Mouse (Mus musculus) limb, embryonic 14.5 days (tissue): ENCODE measurements at regions not wholly inside any gene's neighbourhood (a gene's known extent, or its start where the extent isn't known, plus 50 kb on each side); places are given as distances from the start of the nearest gene placed in this dataset.

ENCODE experiments used
- ATAC-seq: fragments of 200-750 bp; cut with Nextera tagmentation; 2 replicates; pipeline ENCODE4 v1.8.0; 2017; ENCODE audit warnings: low read depth, moderate number of reproducible peaks, moderate TSS enrichment; ENCODE audit not compliant: low FRiP score
- DNase-seq: peaks from one replicate; pipeline ENCODE4 v3.0.0-alpha.2; 2015; ENCODE audit warnings: low spot score
- H3K27ac ChIP-seq: fragments of 300-500 bp; sonication (generic); replicated peaks from 2 replicates; pipeline ENCODE4 v1.5.1; 2014; ENCODE audit warnings: low read depth, mild to moderate bottlenecking, low read length, moderate library complexity, mixed read lengths
- H3K27me3 ChIP-seq: fragments of 300-500 bp; sonication (generic); 2 replicates; pipeline ENCODE4 v1.6.1; 2014; ENCODE audit warnings: low read length, mixed read lengths; ENCODE audit not compliant: control insufficient read depth, insufficient read depth
- H3K36me3 ChIP-seq: fragments of 300-500 bp; sonication (generic); 2 replicates; pipeline ENCODE4 v1.6.1; 2014; ENCODE audit warnings: mild to moderate bottlenecking, low read length, moderate library complexity, mixed read lengths; ENCODE audit not compliant: control insufficient read depth, insufficient read depth
- H3K4me1 ChIP-seq: fragments of 300-500 bp; sonication (generic); 2 replicates; pipeline ENCODE4 v1.6.1; 2014; ENCODE audit warnings: antibody characterized with exemption, low read length, mixed read lengths; ENCODE audit not compliant: control insufficient read depth, insufficient read depth
- H3K4me2 ChIP-seq: fragments of 300-500 bp; sonication (generic); replicated peaks from 2 replicates; pipeline ENCODE4 v1.6.1; 2014; ENCODE audit warnings: low read depth, mild to moderate bottlenecking, low read length, moderate library complexity; ENCODE audit not compliant: severe bottlenecking
- H3K4me3 ChIP-seq: fragments of 300-500 bp; sonication (generic); replicated peaks from 2 replicates; pipeline ENCODE4 v1.5.1; 2014; ENCODE audit warnings: low read length
- H3K9ac ChIP-seq: fragments of 300-500 bp; sonication (generic); 2 replicates; pipeline ENCODE4 v1.6.1; 2014; ENCODE audit warnings: mild to moderate bottlenecking, low read depth, low read length, moderate library complexity; ENCODE audit not compliant: severe bottlenecking
- H3K9me3 ChIP-seq: fragments of 300-500 bp; sonication (generic); 2 replicates; pipeline ENCODE4 v1.6.1; 2016; ENCODE audit warnings: low read length; ENCODE audit not compliant: control insufficient read depth
- POLR2A ChIP-seq: fragments of 200-500 bp; IDR thresholded peaks from 2 replicates; pipeline ENCODE4 v1.8.0; 2012; ENCODE audit warnings: inconsistent platforms, mild to moderate bottlenecking, moderate library complexity, borderline replicate concordance; ENCODE audit not compliant: insufficient read depth, insufficient read length; ENCODE audit errors: extremely low read depth
- WGBS: fragments of 180-500 bp; shearing (Covaris S2); extraction: QIAGEN DNeasy Blood & Tissue Kit; methylation state at CpG from one replicate; pipeline ENCODE4 v1.1.7; 2014; 5-methylcytosine and 5-hydroxymethylcytosine counted together

GRCm38 (mm10) chr5:146684429-146684828, 99.4 kb upstream of the Gpr12 start:
- no peaks in the 10 kb centered on the region for H3K4me1 ChIP-seq
- no peak overlapping the region for H3K9ac ChIP-seq
- H3K4me3 ChIP-seq: no peak overlapping the region
- 0 out of 2 replicates have a peak, but pooled peaks cover 4% of the 10 kb centered on the region for H3K27me3 ChIP-seq
- no peak overlapping the region for H3K27ac ChIP-seq
- ATAC-seq: no peak
- TF ChIP-seq POLR2A: no peak
- DNase-seq: no peak
- H3K9me3 ChIP-seq: no peaks in the 10 kb centered on the region
- H3K36me3 ChIP-seq: no peaks in the 10 kb centered on the region
- 24% methylated on average over 3 of the region's 3 CpGs for WGBS
- no peak overlapping the region for H3K4me2 ChIP-seq

GRCm38 (mm10) chr5:146683554-146683953, 98.5 kb upstream of the Gpr12 start:
- Histone ChIP-seq H3K27ac (no peak overlapping the region), H3K9ac (no peak overlapping the region), H3K4me3 (no peak overlapping the region), H3K9me3 (no peaks in the 10 kb centered on the region), H3K27me3 (0 out of 2 replicates have a peak, but pooled peaks cover 4% of the 10 kb centered on the region), H3K4me2 (no peak overlapping the region), H3K36me3 (no peaks in the 10 kb centered on the region), H3K4me1 (no peaks in the 10 kb centered on the region)
- DNase-seq (no peak), ATAC-seq (no peak)
- WGBS: 31% methylated on average over 7 of the region's 8 CpGs
- TF ChIP-seq POLR2A: no peak

- no peak overlapping the region for H3K9ac ChIP-seq
- WGBS: 8% methylated on average over 5 of the region's 5 CpGs
- TF ChIP-seq POLR2A: no peak
- 0 out of 2 replicates have a peak, but pooled peaks cover 4% of the 10 kb centered on the region for H3K27me3 ChIP-seq
- H3K4me2 ChIP-seq: no peak overlapping the region
- no peak for ATAC-seq
- no peak overlapping the region for H3K27ac ChIP-seq
- no peaks in the 10 kb centered on the region for H3K36me3 ChIP-seq
- H3K4me1 ChIP-seq: no peaks in the 10 kb centered on the region
- no peak overlapping the region for H3K4me3 ChIP-seq
- H3K9me3 ChIP-seq: no peaks in the 10 kb centered on the region
- no peak for DNase-seq
Observed at GRCm38 (mm10) chr5:146682893-146683292, 97.9 kb upstream of the Gpr12 start.

- 0 out of 2 replicates have a peak, but pooled peaks cover 4% of the 10 kb centered on the region for H3K27me3 ChIP-seq
- no peak overlapping the region for H3K4me3 ChIP-seq
- TF ChIP-seq POLR2A: no peak
- no peaks in the 10 kb centered on the region for H3K9me3 ChIP-seq
- ATAC-seq: no peak
- H3K36me3 ChIP-seq: no peaks in the 10 kb centered on the region
- WGBS: 70% methylated on average over 9 of the region's 9 CpGs
- DNase-seq: no peak
- no peaks in the 10 kb centered on the region for H3K4me1 ChIP-seq
- no peak overlapping the region for H3K27ac ChIP-seq
- no peak overlapping the region for H3K9ac ChIP-seq
- H3K4me2 ChIP-seq: no peak overlapping the region
Observed at GRCm38 (mm10) chr5:146681512-146681911, 96.5 kb upstream of the Gpr12 start.

DNA sequence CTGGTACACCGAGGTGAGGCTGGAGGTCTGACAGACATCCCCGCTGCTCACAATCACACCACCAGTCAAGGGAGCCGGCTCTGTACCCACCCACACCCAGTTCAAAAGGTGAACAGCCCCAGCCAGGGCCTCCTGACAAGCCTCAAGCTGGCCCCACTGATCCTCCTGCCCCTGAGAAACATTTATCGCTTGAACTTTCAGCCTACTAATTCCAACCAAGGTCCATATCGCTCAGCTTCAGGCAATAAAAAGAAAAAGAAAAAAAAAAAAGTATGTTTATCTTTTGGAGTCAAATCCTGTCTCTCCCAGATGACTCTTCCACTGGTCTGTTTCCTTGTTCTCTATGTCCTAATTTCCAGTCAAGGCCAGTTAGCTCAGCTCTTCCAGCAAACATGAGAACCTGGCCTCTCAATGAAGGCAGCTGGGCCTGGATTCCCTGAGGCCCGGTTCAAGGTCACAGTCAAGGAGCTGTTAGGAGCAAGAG, 94.2 kb upstream of the Gpr12 start:
- ATAC-seq (no peak), DNase-seq (no peak)
- H3K4me3 ChIP-seq: no peak overlapping the region
- no peak overlapping the region for H3K4me2 ChIP-seq
- no peak overlapping the region for H3K9ac ChIP-seq
- WGBS: 47% methylated on average over 6 of the region's 6 CpGs
- no peaks in the 10 kb centered on the region for H3K4me1 ChIP-seq
- no peaks in the 10 kb centered on the region for H3K9me3 ChIP-seq
- H3K27ac ChIP-seq: no peak overlapping the region
- TF ChIP-seq POLR2A: no peak
- 0 out of 2 replicates have a peak, but pooled peaks cover 4% of the 10 kb centered on the region for H3K27me3 ChIP-seq
- no peaks in the 10 kb centered on the region for H3K36me3 ChIP-seq

DNA sequence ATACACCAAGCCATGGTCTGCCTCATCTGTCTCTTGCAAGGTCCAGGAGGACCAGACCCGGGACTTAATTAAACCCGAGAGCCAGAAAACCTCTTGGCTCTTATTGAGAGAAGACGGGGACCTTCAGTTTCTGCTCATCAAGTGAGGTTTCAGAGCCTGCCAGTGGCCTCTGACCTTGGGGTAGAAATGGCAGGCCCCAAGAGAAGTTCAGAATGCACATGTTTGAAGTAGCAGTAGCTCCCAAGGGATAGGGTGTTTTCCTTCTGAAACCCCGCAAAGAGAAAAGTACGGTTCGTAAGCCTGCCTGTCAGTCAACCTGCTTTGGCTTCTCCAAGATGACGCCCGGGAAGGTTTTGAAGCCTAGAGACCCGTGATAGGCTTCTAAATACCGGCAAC, 93.7 kb upstream of the Gpr12 start:
- H3K27me3 ChIP-seq: 0 out of 2 replicates have a peak, but pooled peaks cover 4% of the 10 kb centered on the region
- 69% methylated on average over 10 of the region's 10 CpGs for WGBS

More for the DNA sequence above, 93.7 kb upstream of the Gpr12 start:
- Histone ChIP-seq H3K27ac (no peak overlapping the region), H3K36me3 (no peaks in the 10 kb centered on the region), H3K4me1 (no peaks in the 10 kb centered on the region), H3K9me3 (no peaks in the 10 kb centered on the region), H3K4me2 (no peak overlapping the region), H3K4me3 (no peak overlapping the region), H3K9ac (no peak overlapping the region)
- ATAC-seq (no peak), DNase-seq (no peak)
- no peak for TF ChIP-seq POLR2A
